In genomic region chr11:21101286-21101685, GRCm38 (mm10) we compare ENCODE assay signal across 25 mouse cellular contexts.
"Had no signal": no experiment of that assay in that cellular context is flagged by ENCODE, and none has a peak within 500 bp of the region (broad histone marks: within the 10 kb centered on the region; RNA-seq: fewer than 3 reads in every experiment).

No protein-coding gene starts in this region.

- H3K4me1 ChIP-seq: limb, embryonic 10.5 days had no signal

- H3K9me3 ChIP-seq: heart, embryonic 13.5 days; heart, embryonic 15.5 days; hindbrain, embryonic 13.5 days; hindbrain, embryonic 15.5 days; limb, embryonic 10.5 days; limb, embryonic 12.5 days; liver, embryonic 13.5 days had no signal

- H3K36me3 ChIP-seq: heart, embryonic 15.5 days; hindbrain, embryonic 13.5 days; hindbrain, embryonic 15.5 days; limb, embryonic 12.5 days; liver, embryonic 13.5 days had no signal

- H3K27ac ChIP-seq: heart, adult 2 months; heart, embryonic 13.5 days; heart, embryonic 15.5 days; hindbrain, embryonic 13.5 days; hindbrain, embryonic 15.5 days; hindbrain, postnatal 0 days; left cerebral cortex, adult 2 months; limb, embryonic 10.5 days; limb, embryonic 12.5 days; liver, embryonic 13.5 days had no signal

- H3K27me3 ChIP-seq: heart, embryonic 13.5 days; heart, embryonic 15.5 days; hindbrain, embryonic 13.5 days; hindbrain, embryonic 15.5 days; limb, embryonic 12.5 days; liver, embryonic 13.5 days had no signal

- H3K4me3 ChIP-seq: heart, adult 2 months; heart, embryonic 13.5 days; heart, embryonic 15.5 days; hindbrain, embryonic 13.5 days; hindbrain, embryonic 15.5 days; layer of hippocampus, adult 2 months; left cerebral cortex, adult 2 months; limb, embryonic 10.5 days; limb, embryonic 12.5 days; liver, embryonic 13.5 days had no signal

- H3K4me2 ChIP-seq: heart, embryonic 11.5 days; heart, embryonic 13.5 days; heart, embryonic 15.5 days; hindbrain, embryonic 13.5 days; hindbrain, embryonic 15.5 days; limb, embryonic 12.5 days; liver, embryonic 11.5 days; liver, embryonic 13.5 days had no signal

- H3K9ac ChIP-seq: heart, embryonic 13.5 days; heart, embryonic 15.5 days; hindbrain, embryonic 13.5 days; hindbrain, embryonic 15.5 days; limb, embryonic 12.5 days; liver, embryonic 13.5 days had no signal

- ATAC-seq: hindbrain, postnatal 0 days had no signal

- DNase-seq: gastrocnemius, postnatal 14 days; gastrocnemius, postnatal 36 days; heart, adult 11 months; heart, adult 2 months; heart, postnatal 14 days; heart, postnatal 36 days; kidney, adult 11 months; kidney, adult 2 months; kidney, adult 9 months; kidney, postnatal 10 days; kidney, postnatal 25 days; kidney, postnatal 4 days; liver; liver, embryonic 13.5 days had no signal
